Mouse (Mus musculus) heart, postnatal 36 days (tissue): ENCODE results near the gene Bax. TPM values are rescaled to one million over a fixed set of nuclear protein-coding genes. Genes with fewer than 3 reads are reported as not detected.
"Not testable (repeated sequence)": the region's sequence is repeated elsewhere in the genome, so short reads cannot be mapped to it uniquely, and the experiment has no call there.

Source experiments
- DNase-seq, 2 experiments: peaks; one replicate each; pipeline ENCODE4 v3.0.0; 2021 to 2022
- intact Hi-C: fragments of 180-260 bp; cut with DNase I; formaldehyde crosslinking; loops from one replicate; pipeline ENCODE4 v1.15.1; 2025
- total RNA-seq, 2 experiments: library from RNA; stranded (reverse); gene quantifications; 2 replicates each; pipeline ENCODE4 v1.2.3; 2021

The Bax gene
- total RNA-seq, result 10 to 100 TPM; 26.9 to 28.5 TPM

- intact Hi-C loops, result no loop called here
- peak; percentile 93 to 94 for DNase-seq
Measured at GRCm38 (mm10) chr7:45466283-45467089, at the start of gene Bax. Gene Bax (minus strand): TSS chr7:45466898.

- intact Hi-C loops, result no loop called here
- DNase-seq, result no peak
Measured at GRCm38 (mm10) chr7:45515436-45515835, 48.7 kb upstream of the Bax start.

GRCm38 (mm10) chr7:45514411-45514810 lies 47.7 kb upstream of the Bax start:
- intact Hi-C loops, result no loop called here
- DNase-seq, result no peak

- intact Hi-C loops, result no loop called here
- DNase-seq, result peak; percentile 91 to 94
Measured at GRCm38 (mm10) chr7:45509912-45510787, 43.5 kb upstream of the Bax start, which contains the start of gene Nucb1. Gene Nucb1 (minus strand): TSS chr7:45510406.

GRCm38 (mm10) chr7:45509181-45509882 lies 42.6 kb upstream of the Bax start:
- DNase-seq, result no peak
- intact Hi-C loops, result no loop called here

- intact Hi-C loops, result no loop called here
- no peak for DNase-seq
Measured at GRCm38 (mm10) chr7:45508561-45508960, 41.9 kb upstream of the Bax start.

GRCm38 (mm10) chr7:45507583-45507982 lies 40.9 kb upstream of the Bax start:
- DNase-seq, result no peak
- intact Hi-C loops, result no loop called here

GRCm38 (mm10) chr7:45498427-45498826 lies 31.7 kb upstream of the Bax start:
- intact Hi-C loops, result no loop called here
- no peak for DNase-seq

GRCm38 (mm10) chr7:45494548-45494947 lies 27.9 kb upstream of the Bax start:
- intact Hi-C loops, result no loop called here
- no peak for DNase-seq

GRCm38 (mm10) chr7:45492951-45493350 lies 26.3 kb upstream of the Bax start:
- intact Hi-C loops, result no loop called here
- peak in 1 of 2 experiments; percentile 46 for DNase-seq

- DNase-seq, result no peak
- intact Hi-C loops, result no loop called here
Measured at GRCm38 (mm10) chr7:45492225-45492844, 25.6 kb upstream of the Bax start.

- DNase-seq, result no peak
- intact Hi-C loops, result no loop called here
Measured at GRCm38 (mm10) chr7:45491264-45491663, 24.6 kb upstream of the Bax start.

- intact Hi-C loops, result no loop called here
- no peak for DNase-seq
Measured at GRCm38 (mm10) chr7:45490822-45491221, 24.1 kb upstream of the Bax start.

GRCm38 (mm10) chr7:45489578-45489977 lies 22.9 kb upstream of the Bax start:
- intact Hi-C loops, result no loop called here
- DNase-seq, result no peak

- intact Hi-C loops, result no loop called here
- peak; percentile 69 to 73 for DNase-seq
Measured at GRCm38 (mm10) chr7:45488293-45489204, 21.9 kb upstream of the Bax start, which contains the start of gene Dhdh. Gene Dhdh (minus strand): TSS chr7:45488805.

GRCm38 (mm10) chr7:45487861-45488292 lies 21.2 kb upstream of the Bax start:
- intact Hi-C loops, result no loop called here
- no peak for DNase-seq

- DNase-seq, result no peak
- intact Hi-C loops, result no loop called here
Measured at GRCm38 (mm10) chr7:45486761-45487415, 20.2 kb upstream of the Bax start, which contains the start of gene Gm45808. Gene Gm45808 (minus strand): TSS chr7:45486811.

- intact Hi-C loops, result no loop called here
- no peak for DNase-seq
Measured at GRCm38 (mm10) chr7:45486158-45486557, 19.5 kb upstream of the Bax start.

- intact Hi-C loops, DNase-seq: not testable (repeated sequence)
Measured at GRCm38 (mm10) chr7:45484985-45485384, 18.3 kb upstream of the Bax start.
